Mouse (Mus musculus): Measurements from ENCODE around the gene Lce1d.
"Not testable (repeated sequence)": the region's sequence is repeated elsewhere in the genome, so short reads cannot be mapped to it uniquely, and the experiment has no call there.

Gene Lce1d

DNA sequence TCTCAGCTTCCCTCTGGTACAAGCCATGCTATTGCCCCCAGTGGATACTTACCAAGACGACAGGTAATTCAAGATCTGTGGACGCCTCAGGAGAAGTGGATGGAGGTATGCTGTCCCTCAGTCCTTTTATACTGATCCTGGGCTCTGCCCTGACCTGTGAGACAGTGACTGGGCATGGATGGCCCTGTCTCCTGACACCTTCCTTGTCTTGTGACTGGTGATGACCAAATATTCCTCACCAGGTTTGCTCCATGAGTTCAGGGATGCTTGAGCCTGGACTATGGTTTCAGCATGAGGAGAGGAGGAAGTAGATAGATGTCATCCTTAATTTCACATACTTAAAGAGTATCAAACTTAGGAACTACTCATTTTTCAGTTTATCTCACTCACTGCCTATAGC, at the start of gene Lce1d:
TSS of gene Lce1d (minus strand) at position 101 of the 400 bp plus-strand sequence.
- DNase-seq (ENCODE audit: low read depth), result no peak

DNA sequence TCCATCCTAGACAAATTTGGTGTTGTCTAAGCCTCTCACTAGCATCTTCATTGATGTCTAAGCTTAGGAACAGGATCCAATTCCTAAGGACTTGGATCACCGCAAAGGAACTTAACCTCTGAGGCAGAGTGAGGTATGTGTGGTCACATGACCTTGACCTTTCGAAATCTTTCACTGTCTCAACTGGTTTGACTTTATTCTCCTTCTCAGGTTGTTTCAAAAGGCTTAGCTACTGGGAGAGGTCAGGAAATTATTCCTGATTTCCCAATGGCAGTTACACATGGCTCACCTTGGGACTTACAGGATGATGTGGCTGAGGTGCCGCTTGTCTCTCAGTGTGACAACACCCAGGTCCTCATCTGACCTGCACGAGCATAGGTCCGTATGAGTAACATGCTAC, 35.6 kb upstream of the Lce1d start:
- DNase-seq (ENCODE audit: low read depth), result no peak

DNA sequence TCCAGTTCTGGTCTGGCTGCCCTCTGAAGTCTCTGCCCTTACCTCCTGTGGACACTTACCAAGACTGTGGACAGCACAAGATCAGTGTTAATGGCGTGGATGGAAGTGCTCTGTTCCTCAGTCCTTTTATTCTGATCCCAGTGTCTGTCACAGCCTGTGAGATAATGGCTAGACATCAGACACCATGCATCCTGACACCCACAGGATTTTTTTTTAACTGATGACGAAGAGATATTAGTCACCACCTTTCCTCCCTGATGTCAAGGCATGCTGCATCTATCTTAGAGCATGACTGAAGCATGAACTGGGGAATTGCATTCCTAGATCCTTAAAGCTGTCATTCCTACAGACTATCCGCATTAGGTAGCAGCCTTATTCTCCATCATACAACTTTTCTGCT, 33.2 kb upstream of the Lce1d start, which contains the start of gene Lce1f:
TSS of gene Lce1f (minus strand) at position 101 of the 400 bp plus-strand sequence.
- no peak for DNase-seq (ENCODE audit: low read depth)

DNA sequence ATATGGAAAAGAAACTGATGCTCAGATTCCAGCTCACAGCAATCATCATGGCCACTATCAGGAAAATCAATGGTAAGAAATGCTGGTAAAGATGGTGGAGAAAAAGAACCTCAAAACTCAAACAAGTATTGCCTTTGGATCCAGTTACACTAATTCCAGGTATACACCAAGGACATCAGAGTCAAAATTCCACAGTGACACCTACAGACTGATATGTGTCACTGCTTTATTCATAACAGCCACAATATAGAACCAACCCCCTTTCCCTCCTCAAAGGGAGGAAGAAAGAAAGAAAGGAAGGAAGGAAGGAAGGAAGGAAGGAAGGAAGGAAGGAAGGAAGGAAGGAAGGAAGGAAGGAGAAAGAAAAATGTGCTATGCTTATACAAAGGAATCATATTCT, 28.1 kb upstream of the Lce1d start:
- no peak for DNase-seq (ENCODE audit: low read depth)

DNA sequence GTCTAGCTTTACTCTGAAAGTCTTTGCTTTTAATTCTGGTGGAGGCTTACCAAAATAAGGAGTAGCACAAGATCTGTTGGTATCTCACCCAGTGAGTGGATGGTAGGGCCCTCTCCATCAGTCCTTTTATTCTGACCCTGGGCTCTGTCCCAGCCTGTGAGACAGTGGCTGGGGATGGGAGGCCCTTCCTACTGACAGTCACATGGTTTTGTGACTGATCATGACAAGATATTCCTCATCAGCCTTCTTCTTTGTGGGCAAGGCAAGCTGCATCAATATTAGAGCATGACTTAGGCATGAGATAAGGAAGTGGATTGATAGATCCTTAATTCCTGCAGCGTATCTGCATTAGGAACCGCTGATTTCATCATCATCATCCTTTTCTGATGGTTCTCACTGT, 22.0 kb upstream of the Lce1d start, which contains the start of gene Lce1e:
TSS of gene Lce1e (minus strand) at position 101 of the 400 bp plus-strand sequence.
- DNase-seq (ENCODE audit: low read depth), result no peak

DNA sequence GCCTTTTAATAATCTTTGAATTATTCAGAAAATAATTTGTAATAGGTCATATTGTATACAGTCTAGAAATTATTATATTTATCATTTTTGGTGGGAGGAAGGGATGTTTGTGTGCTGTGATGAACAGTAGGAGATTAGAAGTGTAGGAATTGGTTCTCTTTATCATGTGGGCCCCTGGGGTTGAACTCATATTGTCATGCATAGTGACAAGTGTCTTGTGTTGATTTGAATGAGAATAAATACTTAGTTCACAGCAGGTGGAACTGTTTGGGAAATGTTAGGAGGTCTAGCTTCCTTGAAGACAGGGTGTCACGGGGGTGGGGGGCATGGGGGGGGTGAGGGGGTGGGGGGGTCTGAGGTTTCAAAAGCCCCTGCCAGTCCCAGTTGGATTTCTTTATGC, 7.6 kb upstream of the Lce1d start:
- no peak for DNase-seq (ENCODE audit: low read depth)

DNA sequence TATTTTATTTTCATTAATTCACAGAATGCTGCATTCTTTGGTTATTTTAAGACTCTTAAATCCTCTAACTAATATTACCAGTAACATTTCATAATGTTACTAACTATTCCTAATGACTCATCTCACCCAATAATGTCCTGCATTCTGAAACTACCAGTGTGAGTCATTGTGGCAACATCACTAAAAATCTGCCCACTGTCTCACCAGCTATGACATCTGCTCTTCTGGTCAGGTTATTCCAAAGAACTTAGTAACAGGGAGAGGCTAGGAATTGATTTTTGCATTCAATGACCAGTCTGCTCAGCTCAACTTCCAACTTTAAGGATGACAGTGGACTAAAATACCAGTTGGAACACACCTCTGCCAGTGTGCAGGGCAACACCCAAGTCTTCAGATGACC, 4.7 kb upstream of the Lce1d start:
- DNase-seq (ENCODE audit: low read depth), result no peak

DNA sequence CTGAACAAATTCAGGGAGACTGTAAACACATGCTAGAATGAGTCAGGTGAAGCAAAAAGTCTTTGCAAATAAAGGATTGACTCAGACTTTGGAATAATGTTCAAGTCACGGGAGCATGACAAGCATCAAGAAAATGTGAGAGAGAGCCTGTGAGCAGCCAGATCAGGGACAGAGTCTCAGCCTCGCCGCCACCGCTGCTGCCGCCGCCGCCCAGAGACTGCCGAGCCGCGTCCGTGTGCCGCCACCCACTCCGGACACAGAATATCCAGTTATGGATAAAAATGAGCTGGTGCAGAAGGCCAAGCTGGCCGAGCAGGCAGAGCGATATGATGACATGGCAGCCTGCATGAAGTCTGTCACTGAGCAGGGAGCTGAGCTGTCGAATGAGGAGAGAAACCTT, 2.1 kb upstream of the Lce1d start:
- DNase-seq (ENCODE audit: low read depth), result not testable (repeated sequence)

DNA sequence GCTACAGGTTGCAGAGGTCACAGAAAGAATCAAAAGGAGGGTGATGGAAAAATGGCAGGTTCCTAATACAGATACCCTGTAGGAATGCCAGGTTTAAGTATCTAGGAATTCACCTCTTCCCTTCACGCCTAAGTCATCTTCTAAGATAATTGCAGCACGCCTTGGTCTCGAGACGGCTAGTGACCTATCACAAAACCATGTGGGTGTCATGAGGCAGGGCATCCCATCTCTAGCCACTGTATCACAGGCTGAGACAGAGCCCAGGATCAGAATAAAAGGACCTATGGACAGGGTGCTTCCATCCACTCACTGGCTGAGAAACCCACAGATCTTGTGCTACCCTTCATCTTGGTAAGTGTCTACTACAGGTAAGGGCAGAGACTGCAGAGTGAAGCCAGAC, 8.1 kb downstream of the Lce1d start, which contains the start of gene Lce1c:
TSS of gene Lce1c (plus strand) at position 301 of the 400 bp plus-strand sequence.
- no peak for DNase-seq (ENCODE audit: low read depth)

DNA sequence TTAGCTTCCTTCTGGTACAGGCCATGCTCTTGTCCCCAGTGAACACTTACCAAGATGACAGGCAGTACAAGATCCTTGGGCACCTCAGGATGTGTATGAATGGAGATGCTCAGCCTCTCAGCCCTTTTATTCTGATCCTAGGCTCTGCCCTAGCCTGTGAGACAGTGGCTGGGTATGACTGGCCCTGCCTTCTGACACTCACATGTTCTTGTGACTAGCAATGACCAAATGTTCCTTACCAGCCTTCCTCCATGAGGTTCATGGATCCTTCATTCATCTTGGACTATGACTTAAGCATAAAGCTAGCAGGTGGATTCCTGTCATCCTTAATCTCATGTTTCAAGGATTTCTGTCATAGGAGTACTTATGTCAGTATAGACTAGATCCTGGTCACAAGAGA, 16.8 kb downstream of the Lce1d start, which contains the start of gene Lce1a2:
TSS of gene Lce1a2 (minus strand) at position 101 of the 400 bp plus-strand sequence.
- no peak for DNase-seq (ENCODE audit: low read depth)

DNA sequence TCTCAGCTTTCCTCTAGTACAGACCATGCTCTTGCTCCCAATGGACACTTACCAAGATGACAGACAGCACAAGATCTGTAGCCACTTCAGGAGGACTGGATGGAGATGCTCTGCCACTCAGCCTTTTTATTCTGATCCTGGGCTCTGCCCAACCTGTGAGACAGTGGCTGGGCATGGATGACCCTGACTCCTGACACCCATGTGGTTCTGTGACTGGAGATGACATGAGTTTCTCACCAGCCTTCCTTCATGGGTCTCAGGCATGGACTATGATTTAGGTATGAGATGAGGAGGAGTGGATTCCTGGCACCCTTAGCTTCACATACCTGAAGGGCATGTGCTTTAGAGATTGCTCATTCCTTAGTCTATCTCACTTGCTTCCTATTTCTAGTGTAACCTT, 30.2 kb downstream of the Lce1d start, which contains the start of gene Lce1b:
TSS of gene Lce1b (minus strand) at position 101 of the 400 bp plus-strand sequence.
- DNase-seq (ENCODE audit: low read depth), result no peak

DNA sequence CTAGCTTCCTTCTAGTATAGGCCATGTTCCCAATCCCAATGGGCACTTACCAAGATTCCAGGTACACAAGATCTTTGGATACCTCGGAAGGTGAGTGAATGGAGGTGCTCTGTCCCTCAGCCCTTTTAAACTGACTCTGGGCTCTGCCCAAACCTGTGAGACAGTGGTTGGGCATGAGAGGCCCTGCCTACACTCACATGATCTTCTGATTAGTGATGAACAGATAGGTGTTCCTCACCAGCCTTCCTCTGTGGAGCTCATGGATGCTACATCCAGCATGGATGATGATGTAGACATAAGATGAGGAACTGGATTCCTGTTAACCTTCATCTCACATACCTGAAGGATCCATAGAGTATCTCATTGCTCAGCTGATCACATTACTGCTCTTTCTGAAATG, 38.8 kb downstream of the Lce1d start, which contains the start of gene Lce1a1:
TSS of gene Lce1a1 (minus strand) at position 101 of the 400 bp plus-strand sequence.
- DNase-seq (ENCODE audit: low read depth), result no peak

DNA sequence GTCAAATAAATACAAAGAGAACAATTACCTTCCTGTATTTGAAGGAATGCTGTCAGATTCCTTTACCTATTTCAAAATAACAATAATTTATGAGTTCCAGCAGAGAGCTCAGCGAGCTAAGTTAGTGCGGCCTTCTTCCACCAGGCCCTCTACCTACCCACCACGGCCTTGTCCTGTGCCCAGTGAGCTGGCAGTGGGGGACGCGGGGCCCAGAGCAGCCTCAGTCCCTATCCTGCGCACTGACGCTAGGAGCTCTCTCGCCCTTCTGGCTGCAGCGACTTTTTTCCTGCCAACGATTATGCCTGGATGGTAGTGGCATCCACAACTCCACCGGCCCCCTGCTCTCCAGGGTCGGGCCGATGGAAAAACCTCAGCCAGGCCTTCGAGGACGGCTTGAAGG, 47.2 kb downstream of the Lce1d start:
- DNase-seq (ENCODE audit: low read depth), result no peak

DNA sequence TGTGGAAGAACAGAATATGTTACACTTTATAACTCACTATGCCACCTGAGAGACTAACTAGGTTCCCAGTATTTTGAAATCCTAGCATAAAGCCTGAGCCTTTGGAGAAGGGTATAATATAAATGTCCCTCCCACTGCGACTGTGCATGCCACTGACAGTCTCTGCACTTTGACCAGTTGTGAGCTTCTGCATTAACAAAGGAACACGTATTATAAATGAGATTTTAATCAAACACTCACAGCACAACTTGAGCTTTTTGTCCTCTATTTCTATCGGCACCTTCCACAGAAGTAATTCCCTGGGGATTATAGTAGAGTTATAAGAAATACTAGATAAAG, 48.4 kb downstream of the Lce1d start:
- no peak for DNase-seq (ENCODE audit: low read depth)

DNA sequence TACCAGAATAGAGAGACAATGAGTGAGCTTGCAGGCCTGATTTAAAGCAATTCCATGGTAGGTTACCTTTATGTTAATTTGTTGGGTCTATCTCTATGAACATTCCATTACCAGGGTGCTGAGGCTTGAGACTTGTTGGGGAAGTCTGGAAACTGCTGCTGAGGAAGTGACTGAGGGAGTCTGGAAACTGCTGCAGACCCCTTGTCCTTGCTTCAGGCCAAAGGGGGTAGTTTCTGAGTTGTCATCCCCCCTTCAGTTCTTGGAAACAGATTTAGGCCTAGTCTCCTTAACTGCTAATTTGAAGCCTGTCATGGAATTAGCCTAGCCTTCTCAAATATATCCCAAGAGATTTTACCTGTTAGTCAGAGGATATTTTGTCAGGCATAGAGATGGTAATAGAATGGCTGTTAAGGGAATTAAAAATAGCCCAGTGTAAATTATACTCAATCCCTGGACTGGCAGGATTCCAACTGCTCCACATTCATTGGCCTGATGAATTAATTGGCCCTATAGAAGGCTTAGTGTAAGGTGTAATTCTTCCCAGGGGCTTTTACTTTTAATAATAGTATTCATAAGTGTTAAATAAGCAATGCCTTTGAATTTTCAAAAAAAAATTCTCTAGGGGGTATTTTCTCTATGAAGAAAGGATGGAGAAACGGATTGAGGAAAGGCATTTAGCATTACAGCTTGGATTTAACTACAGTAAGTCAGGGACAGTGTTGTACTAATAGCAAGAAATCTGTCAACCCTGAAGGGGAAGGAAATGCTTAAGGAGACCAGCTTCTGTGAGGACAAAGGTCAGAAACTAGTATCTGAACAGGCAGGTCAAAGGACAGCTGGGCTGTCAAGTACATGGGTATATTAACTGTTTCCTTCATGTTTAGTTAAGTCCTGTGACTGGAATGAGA, 49.0 kb downstream of the Lce1d start:
- DNase-seq (ENCODE audit: low read depth), result no peak
